ENCODE assay signal across 28 mouse cellular contexts in genomic region chr11:54913841-54914240, GRCm38 (mm10). TPM values are rescaled to one million over a fixed set of nuclear protein-coding genes. Genes with fewer than 3 reads are reported as not detected.
DNase-seq lines count a peak whose midpoint lies in the region; ATAC-seq and TF ChIP-seq lines count a peak whose summit lies in the region.
"Had no signal": no experiment of that assay in that cellular context is flagged by ENCODE, and none has a peak within 500 bp of the region (broad histone marks: within the 10 kb centered on the region; RNA-seq: fewer than 3 reads in every experiment).

No protein-coding gene starts in this region.

- H3K4me2 ChIP-seq in heart, embryonic 12.5 days = no peak overlapping the region
- no peak overlapping the region for H3K4me2 ChIP-seq in liver, embryonic 11.5 days
- H3K4me2 ChIP-seq: embryonic facial prominence, embryonic 12.5 days; hindbrain, embryonic 15.5 days; midbrain, embryonic 15.5 days; stomach, embryonic 15.5 days had no signal

- peak; percentile 66 for DNase-seq in adrenal gland, adult 2 months
- DNase-seq in adrenal gland, postnatal 25 days = no peak
- peak; percentile 28 to 33 for DNase-seq in cerebellum, postnatal 25 days
- no peak for DNase-seq in cerebellum, postnatal 4 days (ENCODE audit: low spot score in 2 of 2)
- peak; percentile 47 to 48 for DNase-seq in heart, postnatal 10 days
- DNase-seq in liver, adult 2 months (ENCODE audit: extremely low read depth, low read depth, low spot score) = peak; percentile 70
- DNase-seq in liver, embryonic 11.5 days (ENCODE audit: low spot score) = no peak
- DNase-seq: cerebellum, adult 11 months; embryo, embryonic 11 days; gastrocnemius, postnatal 36 days; kidney, adult 2 months; layer of hippocampus, postnatal 36 days; left cerebral cortex, postnatal 4 days; lung, adult 2 months; lung, postnatal 10 days; right cerebral cortex, postnatal 25 days had no signal

- no peaks in the 10 kb centered on the region for H3K79me2 ChIP-seq in liver, adult 2 months (ENCODE audit: control insufficient read depth, insufficient read depth, low read length)

- TF ChIP-seq POLR2A in liver, adult 2 months (IDR thresholded peaks at IDR 0.05; ENCODE audit: extremely low read depth, insufficient read depth, low read length) = no peak

- no peak for TF ChIP-seq CTCF in liver, adult 2 months (IDR thresholded peaks at IDR 0.05; ENCODE audit: low read depth, low read length)

- WGBS in heart, embryonic 12.5 days = 95% methylated on average over 5 of the region's 5 CpGs
- WGBS in liver, adult 2 months = 54% methylated on average over 5 of the region's 5 CpGs
- 90% methylated on average over 5 of the region's 5 CpGs for WGBS in liver, embryonic 11.5 days

- no peaks in the 10 kb centered on the region for H3K27me3 ChIP-seq in heart, embryonic 12.5 days (replicated peaks)
- H3K27me3 ChIP-seq in liver, adult 2 months (ENCODE audit: control insufficient read depth, insufficient read depth, low read length) = no peaks in the 10 kb centered on the region
- H3K27me3 ChIP-seq in liver, embryonic 11.5 days (replicated peaks; ENCODE audit: control insufficient read depth, insufficient read depth, low read length) = no peaks in the 10 kb centered on the region
- H3K27me3 ChIP-seq: CH12.LX; embryonic facial prominence, embryonic 12.5 days; hindbrain, embryonic 15.5 days; midbrain, embryonic 15.5 days; stomach, embryonic 15.5 days had no signal

- no peak overlapping the region for H3K9ac ChIP-seq in heart, embryonic 12.5 days
- H3K9ac ChIP-seq in liver, adult 2 months (ENCODE audit: low read depth, low read length) = no peak overlapping the region
- H3K9ac ChIP-seq in liver, embryonic 11.5 days (ENCODE audit: low read depth, low read length) = no peak overlapping the region
- H3K9ac ChIP-seq: embryonic facial prominence, embryonic 12.5 days; hindbrain, embryonic 15.5 days; liver, embryonic 14.5 days; midbrain, embryonic 15.5 days; stomach, embryonic 15.5 days had no signal

- peaks cover 86% of the 10 kb centered on the region for H3K36me3 ChIP-seq in heart, embryonic 12.5 days
- H3K36me3 ChIP-seq in liver, adult 2 months (ENCODE audit: control insufficient read depth, insufficient read depth, low read length) = peaks cover 16% of the 10 kb centered on the region
- H3K36me3 ChIP-seq in liver, embryonic 11.5 days (ENCODE audit: control insufficient read depth, insufficient read depth, low read length) = peaks cover 16% of the 10 kb centered on the region

- no peak for ATAC-seq in heart, embryonic 12.5 days (ENCODE audit: insufficient number of reproducible peaks, low FRiP score)
- no peak for ATAC-seq in liver, embryonic 11.5 days (replicated peaks; ENCODE audit: low FRiP score)
- ATAC-seq: activated CD4-positive, CD25-positive, alpha-beta regulatory T cell, adult 4 months; forebrain, embryonic 14.5 days; inflammation-experienced regulatory T-cells, adult 6 months; midbrain, embryonic 15.5 days had no signal

- H3K4me1 ChIP-seq in heart, embryonic 12.5 days (replicated peaks) = no peaks in the 10 kb centered on the region
- H3K4me1 ChIP-seq in liver, adult 2 months (ENCODE audit: control insufficient read depth, insufficient read depth, low read length) = no peaks in the 10 kb centered on the region
- H3K4me1 ChIP-seq in liver, embryonic 11.5 days (replicated peaks; ENCODE audit: control insufficient read depth, insufficient read depth, low read length) = no peaks in the 10 kb centered on the region
- H3K4me1 ChIP-seq: embryonic facial prominence, embryonic 12.5 days; hindbrain, embryonic 10.5 days; hindbrain, embryonic 15.5 days; midbrain, embryonic 15.5 days; stomach, embryonic 15.5 days had no signal

- no peak overlapping the region for H3K27ac ChIP-seq in heart, embryonic 12.5 days (ENCODE audit: poor library complexity, severe bottlenecking)
- no peak overlapping the region for H3K27ac ChIP-seq in liver, adult 2 months (replicated peaks; ENCODE audit: insufficient read depth, low read depth, low read length)
- H3K27ac ChIP-seq in liver, embryonic 11.5 days (ENCODE audit: low read depth, low read length) = no peak overlapping the region
- H3K27ac ChIP-seq: embryonic facial prominence, embryonic 12.5 days; hindbrain, embryonic 10.5 days; hindbrain, embryonic 15.5 days; liver, embryonic 14.5 days; midbrain, embryonic 15.5 days; stomach, embryonic 15.5 days had no signal

- no peak overlapping the region for H3K4me3 ChIP-seq in heart, embryonic 12.5 days
- no peak overlapping the region for H3K4me3 ChIP-seq in liver, adult 2 months (ENCODE audit: insufficient read depth, low read depth, low read length)
- no peak overlapping the region for H3K4me3 ChIP-seq in liver, embryonic 11.5 days (ENCODE audit: low read depth, low read length)
- H3K4me3 ChIP-seq: embryonic facial prominence, embryonic 12.5 days; hindbrain, embryonic 10.5 days; hindbrain, embryonic 15.5 days; midbrain, embryonic 15.5 days; stomach, embryonic 15.5 days had no signal

- intact Hi-C loops in heart, postnatal 10 days (cut with DNase I) = no loop called here

- H3K9me3 ChIP-seq in heart, embryonic 12.5 days (replicated peaks) = no peaks in the 10 kb centered on the region
- H3K9me3 ChIP-seq in liver, embryonic 11.5 days (ENCODE audit: control insufficient read depth, low read length) = no peaks in the 10 kb centered on the region
- H3K9me3 ChIP-seq: embryonic facial prominence, embryonic 12.5 days; hindbrain, embryonic 15.5 days; midbrain, embryonic 15.5 days; stomach, embryonic 15.5 days had no signal

RNA-seq across cellular contexts. Expression of gene Gpx3, which starts 11.6 kb away (rescaled TPM):
- total RNA-seq in adrenal gland, adult 2 months (2021) = 100 to 1,000 TPM; 580 to 729 TPM
- polyA plus RNA-seq in adrenal gland, adult 2 months (2012; rRNA removed) = 256 and 331 TPM in 2 replicates
- 255 and 328 TPM in 2 replicates for total RNA-seq in adrenal gland, postnatal 25 days (2021)
- total RNA-seq in heart, postnatal 10 days (2021) = 100 to 1,000 TPM; 102 to 159 TPM
- 1,404 and 1,433 TPM in 2 replicates for polyA plus RNA-seq in heart, embryonic 12.5 days (2016; fragmentation: Nextera tagmentation; extraction: Ambion mirVana)
- 2.0 and 3.1 TPM in 2 replicates for total RNA-seq in liver, adult 2 months (2014; rRNA removed)
- polyA plus RNA-seq in liver, adult 2 months (2012; rRNA removed) = 2.7 and 3.3 TPM in 2 replicates
- 84.0 and 89.6 TPM in 2 replicates for polyA plus RNA-seq in liver, embryonic 11.5 days (2014; fragmentation: Nextera tagmentation; extraction: Ambion mirVana)
- total RNA-seq: CH12.LX; neutrophil, adult 5-6 weeks had no signal

RNA-seq across cellular contexts. Expression of gene Hint1, which starts 47.7 kb away (rescaled TPM):
- 100 to 1,000 TPM; 339 to 391 TPM for total RNA-seq in adrenal gland, adult 2 months (2021)
- polyA plus RNA-seq in adrenal gland, adult 2 months (2012; rRNA removed) = 610 and 630 TPM in 2 replicates
- total RNA-seq in adrenal gland, postnatal 25 days (2021) = 386 and 405 TPM in 2 replicates
- total RNA-seq in heart, postnatal 10 days (2021) = 100 to 1,000 TPM; 304 to 309 TPM
- 743 and 765 TPM in 2 replicates for polyA plus RNA-seq in heart, embryonic 12.5 days (2016; fragmentation: Nextera tagmentation; extraction: Ambion mirVana)
- 629 and 808 TPM in 2 replicates for total RNA-seq in liver, adult 2 months (2014; rRNA removed)
- polyA plus RNA-seq in liver, adult 2 months (2012; rRNA removed) = 664 and 683 TPM in 2 replicates
- 587 and 600 TPM in 2 replicates for polyA plus RNA-seq in liver, embryonic 11.5 days (2014; fragmentation: Nextera tagmentation; extraction: Ambion mirVana)

RNA-seq across cellular contexts. Expression of gene Tnip1, which starts 48.9 kb away (rescaled TPM):
- 10 to 100 TPM; 82.2 to 88.8 TPM for total RNA-seq in adrenal gland, adult 2 months (2021)
- polyA plus RNA-seq in adrenal gland, adult 2 months (2012; rRNA removed) = 59.0 and 63.6 TPM in 2 replicates
- total RNA-seq in adrenal gland, postnatal 25 days (2021) = 79.9 and 97.1 TPM in 2 replicates
- total RNA-seq in heart, postnatal 10 days (2021) = 10 to 100 TPM; 33.4 to 37.1 TPM
- 23.1 and 23.6 TPM in 2 replicates for polyA plus RNA-seq in heart, embryonic 12.5 days (2016; fragmentation: Nextera tagmentation; extraction: Ambion mirVana)
- 3.0 TPM in 2 replicates for total RNA-seq in liver, adult 2 months (2014; rRNA removed)
- 7.2 and 8.1 TPM in 2 replicates for polyA plus RNA-seq in liver, adult 2 months (2012; rRNA removed)
- 11.4 and 12.1 TPM in 2 replicates for polyA plus RNA-seq in liver, embryonic 11.5 days (2014; fragmentation: Nextera tagmentation; extraction: Ambion mirVana)

RNA-seq across cellular contexts. Expression of gene Lyrm7, which starts 53.1 kb away (rescaled TPM):
- 10 to 100 TPM; 14.3 to 20.8 TPM for total RNA-seq in adrenal gland, adult 2 months (2021)
- 0.27 and 0.38 TPM in 2 replicates for polyA plus RNA-seq in adrenal gland, adult 2 months (2012; rRNA removed)
- total RNA-seq in adrenal gland, postnatal 25 days (2021) = 16.8 and 17.8 TPM in 2 replicates
- 10 to 100 TPM; 24.4 to 27.0 TPM for total RNA-seq in heart, postnatal 10 days (2021)
- polyA plus RNA-seq in heart, embryonic 12.5 days (2016; fragmentation: Nextera tagmentation; extraction: Ambion mirVana) = 14.5 and 20.1 TPM in 2 replicates
- 1.3 and 1.8 TPM in 2 replicates for total RNA-seq in liver, adult 2 months (2014; rRNA removed)
- 0.46 and 1.2 TPM in 2 replicates for polyA plus RNA-seq in liver, adult 2 months (2012; rRNA removed)
- 9.4 and 11.3 TPM in 2 replicates for polyA plus RNA-seq in liver, embryonic 11.5 days (2014; fragmentation: Nextera tagmentation; extraction: Ambion mirVana)

Comparison
In these comparisons a context has a peak if more than half of its experiments do, and no peak if none do; other contexts are left out.
1. DNase-seq: peak in adrenal gland, adult 2 months (single experiment), cerebellum, postnatal 25 days (2 of 2), heart, postnatal 10 days (2 of 2) and liver, adult 2 months (single experiment); none in adrenal gland, postnatal 25 days (single experiment), cerebellum, postnatal 4 days (0 of 2) and liver, embryonic 11.5 days (single experiment).
2. RNA of gene Gpx3, which starts 11.6 kb away (total RNA-seq): 580 to 729 TPM in adrenal gland, adult 2 months, 255 to 328 TPM in adrenal gland, postnatal 25 days and 102 to 159 TPM in heart, postnatal 10 days; 2.0 to 3.1 TPM in liver, adult 2 months; every median in the first group is over 10 times any median in the second.